Mouse (Mus musculus) MEL (cell line): ENCODE data around the gene Tlcd2. TPM values are rescaled to one million over a fixed set of nuclear protein-coding genes. Genes with fewer than 3 reads are reported as not detected.

ENCODE experiments used
- DNase-seq: peaks from one replicate; pipeline ENCODE4 v3.0.0; 2011; ENCODE audit warnings: low read depth, low spot score
- H3K27ac ChIP-seq: 2 replicates; pipeline ENCODE4 v1.5.1; 2012; ENCODE audit warnings: low read depth, mild to moderate bottlenecking, control low read depth, low read length, moderate library complexity; ENCODE audit not compliant: control insufficient read depth
- H3K27me3 ChIP-seq, 2 experiments: fragments of 150-350 bp in 1 of 2; sonication (generic) in 1 of 2; 2 replicates each; pipeline ENCODE4 v1.6.1; 2012; ENCODE audit warnings: low read length in 2 of 2, mild to moderate bottlenecking in 2 of 2, improper control_type of control experiment in 1 of 2, moderate library complexity in 1 of 2; ENCODE audit not compliant: insufficient read depth in 2 of 2, control insufficient read depth in 1 of 2
- H3K36me3 ChIP-seq, 2 experiments: 2 replicates each; pipeline ENCODE4 v1.6.1; 2012 to 2014; ENCODE audit warnings: low read length in 2 of 2, improper control_type of control experiment in 1 of 2, inconsistent platforms in 1 of 2, mild to moderate bottlenecking in 1 of 2; ENCODE audit not compliant: insufficient read depth in 2 of 2, control insufficient read depth in 1 of 2
- H3K4me1 ChIP-seq, 2 experiments: fragments of 150-350 bp in 1 of 2; sonication (generic) in 1 of 2; 2 replicates each; pipeline ENCODE4 v1.6.1; 2012; ENCODE audit warnings: low read length in 2 of 2, improper control_type of control experiment in 1 of 2, mild to moderate bottlenecking in 1 of 2; ENCODE audit not compliant: insufficient read depth in 2 of 2, control insufficient read depth in 1 of 2
- H3K4me3 ChIP-seq, 2 experiments: fragments of 150-350 bp in 1 of 2; sonication (generic) in 1 of 2; 2 replicates each; pipeline ENCODE4 v1.5.1; 2012; ENCODE audit warnings: low read depth in 2 of 2, low read length in 2 of 2, mild to moderate bottlenecking in 2 of 2, moderate library complexity in 2 of 2, control low read depth in 1 of 2, improper control_type of control experiment in 1 of 2; ENCODE audit not compliant: control insufficient read depth in 1 of 2, insufficient read depth in 1 of 2
- H3K79me2 ChIP-seq: 2 replicates; pipeline ENCODE4 v1.6.1; 2012; ENCODE audit warnings: mild to moderate bottlenecking, low read length, moderate library complexity; ENCODE audit not compliant: control insufficient read depth, poor library complexity, insufficient read depth
- H3K9ac ChIP-seq: 2 replicates; pipeline ENCODE4 v1.6.1; 2012; ENCODE audit warnings: low read depth, mild to moderate bottlenecking, control low read depth, low read length, moderate library complexity; ENCODE audit not compliant: control insufficient read depth, poor library complexity, severe bottlenecking
- H3K9me3 ChIP-seq: fragments of 150-350 bp; sonication (generic); replicated peaks from 2 replicates; pipeline ENCODE4 v1.6.1; 2012; ENCODE audit warnings: mild to moderate bottlenecking, low read length, improper control_type of control experiment, moderate library complexity; ENCODE audit not compliant: insufficient read depth
- E2F4 ChIP-seq: IDR thresholded peaks from 2 replicates; pipeline ENCODE4 v1.6.1; 2011; ENCODE audit warnings: low read depth, low read length, improper control_type of control experiment, borderline replicate concordance
- ELF1 ChIP-seq: IDR thresholded peaks from 2 replicates; pipeline ENCODE4 v1.6.1; 2014; ENCODE audit warnings: low read depth, mild to moderate bottlenecking, inconsistent platforms, low read length, improper control_type of control experiment, moderate library complexity
- EP300 ChIP-seq, 2 experiments: IDR thresholded peaks; 2 replicates each; pipeline ENCODE4 v1.6.1; 2011; ENCODE audit warnings: improper control_type of control experiment in 2 of 2, low read length in 2 of 2, low read depth in 1 of 2, mild to moderate bottlenecking in 1 of 2
- GATA1 ChIP-seq: IDR thresholded peaks from 2 replicates; pipeline ENCODE4 v1.6.1; 2011; ENCODE audit warnings: low read depth, low read length, improper control_type of control experiment
- MAFK ChIP-seq: IDR thresholded peaks from 2 replicates; pipeline ENCODE4 v1.6.1; 2011; ENCODE audit warnings: low read depth, mild to moderate bottlenecking, low read length, improper control_type of control experiment, borderline replicate concordance
- MYC ChIP-seq: IDR thresholded peaks from 2 replicates; pipeline ENCODE4 v1.6.1; 2011; ENCODE audit warnings: low read depth, mild to moderate bottlenecking, low read length, improper control_type of control experiment, moderate library complexity
- NRF1 ChIP-seq: IDR thresholded peaks from 2 replicates; pipeline ENCODE4 v1.6.1; 2014; ENCODE audit warnings: low read depth, mild to moderate bottlenecking, inconsistent platforms, low read length, improper control_type of control experiment, moderate library complexity; ENCODE audit not compliant: poor library complexity, insufficient read depth, severe bottlenecking
- POLR2A ChIP-seq, 2 experiments: IDR thresholded peaks; 2 replicates each; pipeline ENCODE4 v1.6.1; 2011 to 2012; ENCODE audit warnings: low read length in 2 of 2, mild to moderate bottlenecking in 2 of 2, control low read depth in 1 of 2, improper control_type of control experiment in 1 of 2, low read depth in 1 of 2, moderate library complexity in 1 of 2; ENCODE audit not compliant: control insufficient read depth in 1 of 2, insufficient read depth in 1 of 2, poor library complexity in 1 of 2
- RCOR1 ChIP-seq: IDR thresholded peaks from 2 replicates; pipeline ENCODE4 v1.6.1; 2012; ENCODE audit warnings: low read depth, mild to moderate bottlenecking, inconsistent platforms, low read length, improper control_type of control experiment
- TAL1 ChIP-seq: IDR thresholded peaks from 2 replicates; pipeline ENCODE4 v1.6.1; 2012; ENCODE audit warnings: mild to moderate bottlenecking, inconsistent platforms, low read length, moderate library complexity, mixed read lengths
- TBP ChIP-seq: IDR thresholded peaks from 2 replicates; pipeline ENCODE4 v1.8.0; 2011; ENCODE audit warnings: low read depth, low read length, improper control_type of control experiment
- TCF12 ChIP-seq: IDR thresholded peaks from 2 replicates; pipeline ENCODE4 v1.6.1; 2014; ENCODE audit warnings: low read depth, mild to moderate bottlenecking, inconsistent platforms, low read length, improper control_type of control experiment, moderate library complexity
- ZNF384 ChIP-seq: IDR thresholded peaks from 2 replicates; pipeline ENCODE4 v1.6.1; 2012; ENCODE audit warnings: low read depth, mild to moderate bottlenecking, inconsistent platforms, low read length, improper control_type of control experiment
- polyA plus RNA-seq, 2 experiments: library from polyadenylated mRNA; stranded (reverse) in 1 of 2; unstranded in 1 of 2; fragments of >175 nt in 1 of 2; fragments of >200 nt in 1 of 2; gene quantifications; 2 replicates each; pipeline versions ENCODE4 v1.2.1 to v1.2.4; 2012; ENCODE audit warnings: low replicate concordance in 2 of 2, low read depth in 1 of 2; ENCODE audit not compliant: insufficient read length in 2 of 2, insufficient read depth in 1 of 2, missing spikeins in 1 of 2
- total RNA-seq: library from RNA; depleted of rRNA; stranded (reverse); fragments of 300-350 nt; gene quantifications from 2 replicates; pipeline ENCODE4 v1.2.3, GENCODE M21; 2012

Gene Tlcd2
- total and polyA plus RNA-seq, 3 experiments = 0.50 to 0.86 TPM; not detected in 1

GRCm38 (mm10) chr11:75450304-75450908, 11.1 kb upstream of the Tlcd2 start:
- Histone ChIP-seq H3K36me3 (peaks cover 0 to 18% of the 10 kb centered on the region in 2 experiments; a peak in 2 of 4 replicates), H3K27ac (peak overlapping the region; percentile 37), H3K4me1 (peaks cover 10 to 38% of the 10 kb centered on the region in 2 experiments), H3K27me3 (no peaks in the 10 kb centered on the region), H3K79me2 (no peaks in the 10 kb centered on the region), H3K9me3 (no peaks in the 10 kb centered on the region)
- peak; percentile 79 for DNase-seq
- TF ChIP-seq TCF12 (peak; percentile 62), ZNF384 (no peak), MYC (0 out of 2 replicates have a peak, but pooled peaks have one; percentile 18), EP300 (IDR thresholded peaks at IDR 0.05; ENCODE audit: low read depth in 1 of 2, low read length in 2 of 2) (peak; percentile 52 to 63), TAL1 (peak; percentile 71), GATA1 (peak; percentile 74), TBP (no peak), MAFK (no peak), ELF1 (0 out of 2 replicates have a peak, but pooled peaks have one; percentile 8), RCOR1 (0 out of 2 replicates have a peak, but pooled peaks have one; percentile 15)
- TF ChIP-seq, all 39 proteins: peak for 7
- Histone ChIP-seq H3K4me3 (no peak overlapping the region), H3K9ac (peak overlapping the region; percentile 10)

- Histone ChIP-seq H3K4me3 (no peak overlapping the region), H3K9me3 (no peaks in the 10 kb centered on the region), H3K4me1 (peaks cover 10 to 38% of the 10 kb centered on the region in 2 experiments), H3K27ac (no peak overlapping the region), H3K79me2 (no peaks in the 10 kb centered on the region), H3K36me3 (peaks cover 0 to 20% of the 10 kb centered on the region in 2 experiments; a peak in 2 of 4 replicates), H3K9ac (no peak overlapping the region), H3K27me3 (no peaks in the 10 kb centered on the region)
- DNase-seq = no peak
- TF ChIP-seq E2F4 (no peak), NRF1 (no peak)
Observed at GRCm38 (mm10) chr11:75450936-75451335, 10.6 kb upstream of the Tlcd2 start.

GRCm38 (mm10) chr11:75452081-75452480, 9.4 kb upstream of the Tlcd2 start:
- no peak overlapping the region for H3K4me3 ChIP-seq
- no peaks in the 10 kb centered on the region for H3K27me3 ChIP-seq
- H3K36me3 ChIP-seq = peaks cover 0 to 27% of the 10 kb centered on the region in 2 experiments; a peak in 2 of 4 replicates
- H3K27ac ChIP-seq = no peak overlapping the region
- H3K4me1 ChIP-seq = peaks cover 16 to 44% of the 10 kb centered on the region in 2 experiments
- no peak overlapping the region for H3K9ac ChIP-seq
- no peaks in the 10 kb centered on the region for H3K9me3 ChIP-seq
- no peaks in the 10 kb centered on the region for H3K79me2 ChIP-seq
- no peak for DNase-seq
- TF ChIP-seq POLR2A (IDR thresholded peaks at IDR 0.05; ENCODE audit: control insufficient read depth in 1 of 2, insufficient read depth in 1 of 2, low read depth in 1 of 2, low read length in 2 of 2, poor library complexity in 1 of 2) = no peak
